Mouse (Mus musculus): ENCODE results near the gene Zfp710. TPM values are rescaled to one million over a fixed set of nuclear protein-coding genes. Genes with fewer than 3 reads are reported as not detected.
A peak's percentile ranks its signal among the peaks of the same experiment; 100 is the strongest.

Zfp710 gene
- total and polyA plus RNA-seq, 3 experiments, result 7.6 to 16.2 (median 14.4) TPM

DNA sequence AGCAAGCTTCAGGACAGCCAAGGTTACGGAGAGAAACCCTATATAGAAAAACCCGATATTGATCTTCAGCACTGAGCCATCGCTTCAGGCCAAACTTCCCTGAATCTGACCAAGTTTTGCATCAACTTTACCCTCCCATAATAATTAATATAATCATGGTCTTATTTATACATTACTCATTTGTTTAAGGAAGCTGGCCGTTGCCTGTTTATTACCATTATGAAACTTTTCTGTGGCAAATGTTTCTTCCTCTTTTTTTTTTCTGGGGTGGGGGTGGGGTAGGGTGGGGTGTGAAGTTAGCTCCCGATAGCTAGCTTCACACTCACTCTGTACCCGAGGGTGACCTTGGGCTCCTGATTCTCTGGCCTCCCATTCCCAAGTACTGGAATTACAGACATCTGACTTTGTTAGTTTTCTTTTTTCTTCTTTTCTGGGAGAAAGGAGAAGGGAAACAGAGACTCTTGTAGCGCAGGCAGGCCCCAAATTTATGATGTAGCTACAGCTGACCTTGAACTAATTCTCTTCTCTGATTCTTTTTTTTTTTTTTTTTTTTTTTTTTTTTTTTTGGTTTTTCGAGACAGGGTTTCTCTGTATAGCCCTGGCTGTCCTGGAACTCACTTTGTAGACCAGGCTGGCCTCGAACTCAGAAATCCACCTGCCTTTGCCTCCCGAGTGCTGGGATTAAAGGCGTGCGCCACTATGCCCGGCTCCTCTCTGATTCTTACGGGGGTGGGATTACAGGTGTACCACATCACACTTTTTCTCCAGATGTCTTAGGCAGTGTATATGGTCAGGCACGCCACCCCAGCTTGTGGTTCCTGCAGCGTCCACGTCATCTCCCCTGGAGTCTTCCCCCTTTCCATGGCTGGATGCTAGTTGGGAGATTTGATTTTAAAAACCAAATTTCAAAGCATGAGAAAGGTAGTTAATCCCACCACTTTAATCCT is 5.8 kb upstream of the Zfp710 start:
- no peaks in the 10 kb centered on the region for H3K9me3 ChIP-seq (replicated peaks; ENCODE audit: low read length)
- no peak overlapping the region for H3K27ac ChIP-seq (ENCODE audit: insufficient read depth, low read depth)
- no peak overlapping the region for H3K4me3 ChIP-seq (replicated peaks in 1 of 3; ENCODE audit: low read depth in 2 of 3, low read length in 2 of 3, poor library complexity in 1 of 3)
- dilution Hi-C loops (cut with MboI; ENCODE audit: extremely low pct_ligation_motif_present, extremely low pct_unique_long_range_greater_than_20kb, low sequenced_read_pairs) (no loop called here), in situ Hi-C loops (cut with MboI; ENCODE audit: low pct_ligation_motif_present, low pct_unique_long_range_greater_than_20kb, low sequenced_read_pairs) (loop anchor here (25.0 kb wide), 1 partner anchor 244 kb away; the partner anchor contains the start of genes Ngrn and Vps33b)
- H3K79me2 ChIP-seq (replicated peaks; ENCODE audit: control insufficient read depth, extremely low read depth, insufficient read depth, poor library complexity, severe bottlenecking), result no peaks in the 10 kb centered on the region
- DNase-seq (ENCODE audit: extremely low read depth), result peak; percentile 73
- no peaks in the 10 kb centered on the region for H3K27me3 ChIP-seq (replicated peaks)
- H3K4me1 ChIP-seq (ENCODE audit: control insufficient read depth in 1 of 2, insufficient read depth in 2 of 2), result peaks cover 2 to 46% of the 10 kb centered on the region in 2 experiments; a peak in 3 of 4 replicates
- peak overlapping the region; percentile 73 for H3K4me2 ChIP-seq (ENCODE audit: insufficient read depth, low read depth, poor library complexity, severe bottlenecking)
- peak overlapping the region; percentile 66 for H3K9ac ChIP-seq (ENCODE audit: insufficient read depth, low read depth)
- TF ChIP-seq TCF12 (IDR thresholded peaks at IDR 0.05; ENCODE audit: low read depth, low read length) (0 out of 2 replicates have a peak, but pooled peaks have one; percentile 25), EP300 (IDR thresholded peaks at IDR 0.05; ENCODE audit: low read length) (peak; percentile 65), CHD2 (IDR thresholded peaks at IDR 0.05; ENCODE audit: low read length) (peak; percentile 74), ZNF384 (IDR thresholded peaks at IDR 0.05; ENCODE audit: low read depth, low read length) (peak; percentile 91), NELFE (IDR thresholded peaks at IDR 0.05; ENCODE audit: low read depth, low read length) (no peak), USF1 (IDR thresholded peaks at IDR 0.05; ENCODE audit: low read depth, low read length) (no peak), IRF4 (IDR thresholded peaks at IDR 0.05; ENCODE audit: low read depth, low read length) (peak; percentile 77), ELF1 (IDR thresholded peaks at IDR 0.05; ENCODE audit: low read depth, low read length) (peak; percentile 38; the same call in 1 of the 2 replicates)
- H3K36me3 ChIP-seq (replicated peaks in 1 of 2; ENCODE audit: control insufficient read depth in 1 of 2, insufficient read depth in 1 of 2, low read length in 1 of 2), result no peaks in the 10 kb centered on the region

DNA sequence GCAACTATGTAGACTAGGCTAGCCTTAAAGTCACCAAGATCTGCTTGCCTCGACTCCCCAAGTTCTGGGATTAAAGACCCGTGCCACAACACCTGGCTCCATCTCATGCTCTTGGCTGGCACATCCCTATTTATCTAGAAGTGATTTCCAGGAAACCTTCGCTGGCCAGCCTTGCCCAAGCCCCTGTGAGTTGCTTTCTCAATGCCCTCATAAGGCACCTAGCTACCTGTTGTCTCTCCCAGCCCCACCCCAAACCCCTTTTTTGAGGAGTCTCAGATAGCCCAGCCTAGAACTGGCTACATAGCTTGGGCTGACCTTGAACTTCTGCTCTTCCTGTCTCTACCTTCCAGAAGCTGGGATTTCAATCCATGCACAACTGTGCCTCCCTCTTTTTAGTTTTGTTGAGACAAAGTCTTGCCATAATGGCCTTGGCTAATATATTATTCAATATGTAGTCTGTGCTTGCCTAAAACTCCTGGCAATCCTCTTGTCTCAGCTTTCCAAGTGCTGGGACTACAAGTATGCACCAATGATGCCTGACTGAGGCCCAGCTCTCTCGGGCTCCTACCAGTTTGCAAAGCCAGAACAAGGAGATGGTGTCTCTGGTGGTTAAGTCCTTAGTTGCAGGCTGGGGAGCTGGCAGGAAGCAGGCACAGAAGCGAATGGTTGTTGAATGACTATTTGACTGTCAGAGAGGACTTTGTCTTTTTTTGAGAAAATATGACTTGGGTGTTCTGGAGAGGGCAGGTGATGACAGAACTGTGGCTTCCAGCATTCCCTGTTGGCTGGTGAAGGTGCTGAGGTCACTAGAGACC is 786 bp upstream of the Zfp710 start:
- Histone ChIP-seq H3K4me2 (ENCODE audit: insufficient read depth, low read depth, poor library complexity, severe bottlenecking) (no peak overlapping the region; the same call in 1 of the 2 replicates), H3K36me3 (replicated peaks in 1 of 2; ENCODE audit: control insufficient read depth in 1 of 2, insufficient read depth in 1 of 2, low read length in 1 of 2) (no peaks in the 10 kb centered on the region), H3K27ac (ENCODE audit: insufficient read depth, low read depth) (peak overlapping the region; percentile 49), H3K4me1 (ENCODE audit: control insufficient read depth in 1 of 2, insufficient read depth in 2 of 2) (peaks cover 0 to 30% of the 10 kb centered on the region in 2 experiments; a peak in 2 of 4 replicates), H3K27me3 (replicated peaks) (no peaks in the 10 kb centered on the region), H3K4me3 (replicated peaks in 1 of 3; ENCODE audit: low read depth in 2 of 3, low read length in 2 of 3, poor library complexity in 1 of 3) (peak overlapping the region in 1 of 3 experiments; percentile 9), H3K79me2 (replicated peaks; ENCODE audit: control insufficient read depth, extremely low read depth, insufficient read depth, poor library complexity, severe bottlenecking) (peaks cover 20% of the 10 kb centered on the region), H3K9me3 (replicated peaks; ENCODE audit: low read length) (no peaks in the 10 kb centered on the region), H3K9ac (ENCODE audit: insufficient read depth, low read depth) (peak overlapping the region; percentile 46; the same call in 1 of the 2 replicates)
- dilution Hi-C loops (cut with MboI; ENCODE audit: extremely low pct_ligation_motif_present, extremely low pct_unique_long_range_greater_than_20kb, low sequenced_read_pairs) (no loop called here), in situ Hi-C loops (cut with MboI; ENCODE audit: low pct_ligation_motif_present, low pct_unique_long_range_greater_than_20kb, low sequenced_read_pairs) (loop anchor here (25.0 kb wide), 1 partner anchor 238 kb away; the partner anchor contains the start of genes Ngrn and Vps33b)
- DNase-seq (ENCODE audit: extremely low read depth), result peak; percentile 78
- TF ChIP-seq GABPA (IDR thresholded peaks at IDR 0.05; ENCODE audit: insufficient replicate concordance, low read depth, low read length), result no peak
- no peak for TF ChIP-seq JUN (IDR thresholded peaks at IDR 0.05; ENCODE audit: insufficient read depth, low read depth, low read length)
- TF ChIP-seq BHLHE40 (IDR thresholded peaks at IDR 0.05; ENCODE audit: low read depth, low read length), result no peak
- TF ChIP-seq ELF1 (IDR thresholded peaks at IDR 0.05; ENCODE audit: low read depth, low read length), result peak; percentile 42; the same call in 1 of the 2 replicates
- TF ChIP-seq KAT2A (IDR thresholded peaks at IDR 0.05; ENCODE audit: insufficient replicate concordance, low read length), result no peak
- TF ChIP-seq MEF2A (IDR thresholded peaks at IDR 0.05; ENCODE audit: borderline replicate concordance, low read depth, low read length), result peak; percentile 31; the same call in 1 of the 2 replicates
- no peak for TF ChIP-seq POLR2AphosphoS2 (IDR thresholded peaks at IDR 0.05; ENCODE audit: low read depth, low read length)
- 0 out of 2 replicates have a peak, but pooled peaks have one; percentile 12 for TF ChIP-seq HCFC1 (IDR thresholded peaks at IDR 0.05; ENCODE audit: low read depth, low read length)
- TF ChIP-seq ZKSCAN1 (IDR thresholded peaks at IDR 0.05; ENCODE audit: borderline replicate concordance, low read depth, low read length), result no peak
- TF ChIP-seq EP300 (IDR thresholded peaks at IDR 0.05; ENCODE audit: low read length), result 0 out of 2 replicates have a peak, but pooled peaks have one; percentile 19
- no peak for TF ChIP-seq MAFK (IDR thresholded peaks at IDR 0.05; ENCODE audit: insufficient replicate concordance, low read length)
- no peak for TF ChIP-seq USF2 (conservative IDR thresholded peaks at IDR 0.05; ENCODE audit: low read depth, low read length)
- peak; percentile 62 for TF ChIP-seq RAD21 (IDR thresholded peaks at IDR 0.05; ENCODE audit: low read depth, low read length)
- TF ChIP-seq ZNF384 (IDR thresholded peaks at IDR 0.05; ENCODE audit: low read depth, low read length), result no peak
- no peak for TF ChIP-seq TCF12 (IDR thresholded peaks at IDR 0.05; ENCODE audit: low read depth, low read length)
- TF ChIP-seq CHD1 (IDR thresholded peaks at IDR 0.05; ENCODE audit: low read depth, low read length), result no peak
- no peak for TF ChIP-seq RCOR1 (conservative IDR thresholded peaks at IDR 0.05; ENCODE audit: low read depth, low read length)
- TF ChIP-seq E2F4 (IDR thresholded peaks at IDR 0.05; ENCODE audit: insufficient replicate concordance, low read depth, low read length), result no peak
- peak; percentile 56; the same call in 1 of the 2 replicates for TF ChIP-seq IRF4 (IDR thresholded peaks at IDR 0.05; ENCODE audit: low read depth, low read length)
- no peak for TF ChIP-seq TBP (conservative IDR thresholded peaks at IDR 0.05; ENCODE audit: low read depth, low read length)
- no peak for TF ChIP-seq PAX5 (IDR thresholded peaks at IDR 0.05; ENCODE audit: low read length)
- TF ChIP-seq MAX (IDR thresholded peaks at IDR 0.05; ENCODE audit: low read length), result no peak
- TF ChIP-seq MXI1 (IDR thresholded peaks at IDR 0.05; ENCODE audit: low read depth, low read length), result no peak

Measured in CH12.LX (cell line).